Mouse (Mus musculus) fibroblast of lung, adult 2 months (primary cell): ENCODE data around the gene Ace.

Source experiments
- DNase-seq: peaks from one replicate; pipeline ENCODE4 v3.0.0-alpha.2; 2011; ENCODE audit warnings: low read depth

The Ace gene

DNA sequence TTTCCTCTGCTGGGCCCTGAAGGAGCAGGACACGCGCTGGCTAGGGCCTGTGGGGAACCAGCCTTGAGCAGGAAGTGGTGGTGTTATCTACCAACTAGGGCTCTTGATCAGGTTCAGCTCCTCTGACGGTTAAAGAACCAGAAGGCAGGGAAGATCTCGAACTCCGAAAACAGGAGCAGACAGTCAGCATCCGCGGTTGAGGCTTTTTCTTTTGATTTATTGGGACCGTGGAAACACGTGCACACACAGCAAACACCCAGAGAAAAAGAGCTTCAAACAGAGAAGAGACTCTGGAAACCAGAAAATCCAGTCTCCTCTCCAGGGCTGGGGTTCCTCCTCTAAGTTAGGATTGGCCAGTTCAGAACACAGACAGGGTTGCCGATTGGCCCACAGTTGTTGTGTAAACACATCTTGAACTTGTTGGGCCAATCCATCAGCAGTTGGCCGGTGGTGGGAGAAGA lies 21.0 kb upstream of the Ace start:
- DNase-seq: no peak

DNA sequence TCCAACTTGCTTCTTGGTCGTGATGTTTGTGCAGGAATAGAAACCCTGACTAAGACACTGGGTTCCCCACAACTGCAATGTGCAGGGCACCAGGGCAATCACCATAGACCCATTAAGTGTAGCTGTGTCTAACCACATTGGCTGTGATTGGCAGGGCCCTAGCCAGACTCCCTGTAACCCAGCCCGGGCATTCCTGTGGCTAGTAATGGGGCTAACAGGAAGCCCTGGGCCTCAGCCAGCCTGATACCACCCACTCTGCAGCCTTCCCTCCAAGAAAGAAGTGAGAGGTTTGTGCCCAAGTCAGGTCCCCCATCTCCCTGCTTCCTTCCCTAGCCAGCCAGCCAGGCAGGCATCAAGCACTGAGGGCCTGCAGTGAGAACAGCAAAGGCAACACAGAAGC lies 19.5 kb upstream of the Ace start:
- DNase-seq: peak; percentile 58

DNA sequence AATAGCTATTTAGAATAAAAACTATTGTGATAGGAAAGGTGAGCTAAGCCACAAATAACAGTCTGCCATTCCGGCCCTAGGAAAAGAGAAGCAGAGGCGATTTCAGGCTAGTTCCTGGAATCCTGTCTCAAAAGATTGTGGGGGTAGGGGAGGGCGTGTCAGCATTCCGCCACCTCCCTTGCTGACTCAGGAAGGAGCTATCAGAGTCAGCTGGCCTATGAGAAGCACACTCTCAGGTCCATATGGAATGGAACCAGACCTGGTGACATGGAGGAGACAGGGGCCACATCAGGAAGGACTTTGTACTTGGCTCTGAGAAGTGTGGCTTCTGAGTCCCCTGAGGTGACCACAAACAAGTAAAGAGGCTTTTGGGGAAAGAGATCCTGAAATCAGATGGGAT lies 17.2 kb upstream of the Ace start:
- no peak for DNase-seq

DNA sequence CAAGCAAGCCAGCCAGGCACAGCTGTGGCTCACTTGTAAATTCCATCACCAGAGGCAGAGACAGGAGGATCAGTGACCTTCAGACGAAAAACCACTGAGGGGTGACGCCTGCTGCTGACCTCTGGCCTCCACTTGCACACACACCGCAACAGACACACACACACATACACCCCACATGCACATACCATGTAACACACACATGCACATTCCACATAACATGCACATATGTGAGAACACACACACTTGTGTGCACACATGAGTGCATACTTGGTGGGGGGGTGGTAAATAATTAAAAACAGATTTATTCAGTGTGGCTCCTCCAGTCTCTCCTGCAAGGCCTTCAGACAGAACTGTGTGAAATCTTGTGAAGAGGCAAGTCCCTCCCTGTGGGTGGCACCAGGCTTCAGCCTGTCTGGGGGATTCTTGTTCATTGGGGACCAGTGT lies 16.1 kb upstream of the Ace start:
- DNase-seq: no peak

DNA sequence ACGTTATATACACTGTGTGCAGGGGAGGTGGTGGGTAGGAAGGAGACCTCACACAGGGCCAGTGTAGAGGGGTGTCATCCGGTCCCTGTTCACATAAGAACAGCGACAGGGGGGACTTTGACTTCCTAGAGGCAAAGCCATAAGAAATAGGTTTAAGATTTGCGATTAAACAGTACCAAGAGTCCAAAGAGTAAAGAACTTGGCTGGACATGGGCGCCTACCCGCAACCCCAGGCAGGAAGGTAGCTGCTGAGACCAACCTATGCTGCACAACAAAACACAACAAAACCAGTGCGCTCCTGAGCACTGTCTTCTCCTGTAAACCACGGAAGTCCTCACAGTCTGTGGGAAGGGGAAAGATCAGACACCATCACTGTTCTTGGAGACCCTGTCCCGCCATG lies 15.6 kb upstream of the Ace start:
- no peak for DNase-seq

DNA sequence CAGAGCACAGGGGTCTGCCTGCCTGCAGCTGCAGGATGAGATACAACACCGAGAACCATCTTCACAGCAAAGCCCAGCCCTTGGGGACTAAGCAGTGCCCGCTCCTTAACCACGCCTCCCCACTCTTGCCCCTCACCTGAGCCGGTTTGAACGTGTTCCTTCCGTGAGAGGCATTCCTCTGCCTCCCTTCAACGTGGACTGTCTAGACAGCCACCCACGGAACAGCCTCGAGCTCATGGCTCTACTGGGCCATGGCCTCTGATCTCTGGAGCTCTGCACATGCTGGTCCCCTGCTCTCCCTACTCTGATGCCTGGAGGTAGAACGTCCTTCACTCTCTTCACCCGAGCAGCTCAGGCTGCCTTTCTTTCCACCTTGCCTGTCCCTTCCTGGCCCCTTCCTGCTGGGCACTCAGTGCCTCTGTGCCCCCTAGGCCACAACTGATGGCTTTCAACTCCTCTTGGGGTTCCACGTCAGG lies 14.8 kb upstream of the Ace start, which contains the start of gene Cyb561:
Gene Cyb561 (minus strand): TSS at position 426 of the 476 bp plus-strand sequence.
- no peak for DNase-seq

DNA sequence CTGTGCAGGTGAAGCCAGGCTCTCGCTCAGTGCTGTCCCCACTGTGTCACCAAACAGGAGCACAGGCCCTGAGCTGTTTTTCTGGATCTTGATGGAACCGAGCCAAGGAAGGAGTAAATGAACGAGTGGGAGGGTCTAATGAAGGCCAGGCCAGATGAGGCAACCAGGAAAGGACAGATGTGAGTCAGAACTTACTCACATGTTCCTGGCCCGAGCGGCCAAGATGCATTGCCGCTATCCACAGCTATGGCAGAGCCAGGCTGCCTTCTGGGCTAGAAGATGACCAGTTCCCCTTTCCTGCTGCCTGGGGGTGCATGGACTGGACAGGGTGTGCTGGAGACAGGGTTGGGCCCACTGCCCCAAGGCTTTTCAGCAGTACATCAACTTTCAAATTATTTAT lies 14.3 kb upstream of the Ace start:
- peak; percentile 80 for DNase-seq

DNA sequence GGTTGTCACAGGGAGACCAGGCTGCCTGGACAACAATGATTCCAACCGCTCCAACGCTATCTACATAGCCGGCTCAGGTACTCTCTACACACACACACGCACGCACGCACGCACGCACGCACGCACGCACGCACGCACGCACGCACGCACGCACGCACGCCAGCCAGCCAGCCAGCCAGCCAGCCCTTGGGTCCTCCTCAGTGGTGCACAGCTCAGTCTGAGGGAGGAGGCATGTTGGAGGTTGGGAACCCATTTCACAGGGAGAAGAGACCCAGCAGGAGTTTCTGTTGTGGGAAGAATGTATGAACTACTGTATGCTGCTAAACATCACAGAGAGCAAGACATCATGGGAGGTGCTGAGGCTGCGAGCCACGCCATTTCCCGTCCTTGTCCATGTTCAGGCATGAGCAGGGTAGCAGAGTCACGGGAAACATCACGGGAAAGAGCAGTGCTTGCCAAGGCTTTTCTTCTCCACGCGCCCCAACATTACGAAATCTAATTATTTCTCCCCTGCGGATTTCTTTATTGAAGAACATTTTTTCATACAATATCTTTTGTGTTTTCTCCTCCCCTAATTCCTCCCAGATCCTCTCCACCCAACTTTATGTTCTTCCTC lies 11.8 kb upstream of the Ace start:
- no peak for DNase-seq

DNA sequence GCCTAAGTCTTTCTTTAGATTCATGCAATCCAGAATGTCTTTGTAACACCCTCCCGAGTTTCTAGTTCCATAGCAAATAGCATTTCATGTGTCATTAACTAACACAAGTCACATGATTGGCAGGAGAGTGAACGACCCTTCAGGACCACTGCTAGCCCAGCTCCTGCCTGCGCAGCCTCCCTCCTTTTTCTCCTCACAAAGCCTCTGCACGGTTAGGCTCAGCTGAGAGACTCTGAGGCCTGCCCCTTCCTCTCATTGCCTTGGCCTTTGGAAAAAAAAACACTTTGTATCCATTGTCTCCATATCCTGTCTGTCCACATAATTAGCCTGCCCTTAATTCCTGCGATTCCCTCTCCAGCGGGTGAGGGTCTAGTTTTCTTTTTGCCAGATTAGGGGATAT lies 10.2 kb upstream of the Ace start:
- DNase-seq: no peak

DNA sequence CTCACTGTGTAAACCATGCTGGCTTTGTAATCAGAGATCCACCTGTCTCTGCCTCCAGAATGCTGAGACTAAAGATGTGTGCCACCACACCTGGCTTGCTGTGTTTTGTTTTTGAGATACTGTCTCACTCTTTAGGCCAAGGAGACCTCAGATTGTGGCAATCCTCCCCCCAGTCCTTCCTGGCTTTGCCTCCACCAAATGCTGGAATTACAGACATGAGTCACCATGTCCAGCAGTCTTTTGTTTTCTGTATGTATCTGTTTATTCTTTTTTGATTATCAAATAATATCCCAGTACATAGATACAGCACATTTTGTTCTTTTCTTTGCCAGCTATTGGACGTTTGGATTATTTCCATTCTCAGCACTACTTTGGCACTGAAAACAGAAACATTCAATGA lies 9.2 kb upstream of the Ace start:
- DNase-seq: no peak

DNA sequence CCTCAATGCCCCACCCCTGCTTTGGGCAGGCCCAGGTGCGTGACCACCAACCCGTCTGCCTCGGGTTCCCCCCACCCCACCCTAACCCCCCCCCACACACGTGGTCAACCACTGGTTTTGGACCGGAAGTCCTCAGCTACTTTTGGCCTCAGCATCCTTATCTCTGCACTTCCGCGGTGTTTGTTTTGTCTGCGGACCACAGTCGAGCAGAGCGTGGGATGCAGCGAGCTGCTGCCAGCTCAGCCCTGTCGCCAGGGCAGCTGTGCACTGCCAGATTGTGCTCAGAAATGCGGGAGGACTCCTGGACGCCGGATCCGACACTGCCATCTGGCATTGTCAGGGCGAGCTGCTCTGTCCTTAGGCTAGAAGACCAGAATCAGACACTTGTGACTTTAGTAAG lies 8.4 kb upstream of the Ace start:
- no peak for DNase-seq

DNA sequence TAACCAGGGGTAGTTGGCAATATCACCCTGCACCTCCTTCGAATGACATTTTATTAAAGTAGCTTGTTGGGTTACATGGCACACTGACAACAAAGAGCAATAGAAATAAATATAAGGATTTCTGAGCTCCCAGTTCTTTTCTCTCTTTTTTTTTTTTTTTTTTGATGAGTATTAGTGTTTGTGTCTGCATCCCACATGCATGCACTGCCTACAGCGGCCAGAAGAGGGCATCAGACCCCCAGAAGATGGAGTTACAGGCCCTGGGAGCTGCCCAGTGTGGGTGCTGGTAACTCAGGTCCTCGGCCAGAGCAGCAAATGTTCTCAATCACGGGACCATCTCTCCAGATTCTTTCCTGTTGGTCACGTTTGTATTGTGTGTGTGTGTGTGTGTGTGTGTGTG lies 3.1 kb upstream of the Ace start:
- no peak for DNase-seq

DNA sequence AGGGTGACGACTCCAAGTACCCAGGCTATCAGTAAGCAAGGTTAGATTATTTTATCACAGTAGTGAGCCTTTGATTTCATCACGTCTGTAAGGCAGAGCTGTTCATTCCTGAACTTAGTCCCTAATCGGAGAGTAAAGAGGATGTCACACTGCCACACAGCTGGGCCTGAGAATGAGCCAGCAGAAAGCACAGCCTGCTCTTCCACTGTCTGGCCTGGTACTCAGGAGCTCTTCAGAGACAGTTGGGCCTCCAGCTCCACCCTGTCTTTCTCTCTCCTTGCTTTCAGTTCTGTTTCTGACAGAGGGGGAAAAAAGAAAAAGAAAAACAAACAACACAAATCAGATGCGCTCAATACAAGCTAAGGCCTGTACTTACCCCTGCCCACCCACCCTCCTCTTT lies 1.5 kb upstream of the Ace start:
- no peak for DNase-seq

DNA sequence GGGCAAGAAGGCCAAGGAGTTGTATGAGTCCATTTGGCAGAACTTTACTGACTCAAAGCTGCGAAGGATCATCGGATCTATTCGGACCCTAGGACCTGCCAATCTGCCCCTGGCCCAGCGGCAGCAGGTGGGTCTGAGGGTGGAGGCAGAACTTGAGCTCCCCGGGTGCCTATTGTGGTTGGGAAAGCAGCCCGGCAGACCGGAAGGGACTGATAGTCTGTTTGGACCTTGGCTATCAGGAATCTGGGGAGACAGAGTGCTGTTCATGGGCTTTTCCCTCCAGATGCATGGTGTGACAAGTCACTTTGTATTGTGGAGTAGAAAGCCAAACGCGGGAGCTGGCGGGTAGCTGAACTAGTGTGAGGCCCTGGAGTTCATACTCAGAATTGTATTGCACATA lies 1.2 kb downstream of the Ace start:
- no peak for DNase-seq

DNA sequence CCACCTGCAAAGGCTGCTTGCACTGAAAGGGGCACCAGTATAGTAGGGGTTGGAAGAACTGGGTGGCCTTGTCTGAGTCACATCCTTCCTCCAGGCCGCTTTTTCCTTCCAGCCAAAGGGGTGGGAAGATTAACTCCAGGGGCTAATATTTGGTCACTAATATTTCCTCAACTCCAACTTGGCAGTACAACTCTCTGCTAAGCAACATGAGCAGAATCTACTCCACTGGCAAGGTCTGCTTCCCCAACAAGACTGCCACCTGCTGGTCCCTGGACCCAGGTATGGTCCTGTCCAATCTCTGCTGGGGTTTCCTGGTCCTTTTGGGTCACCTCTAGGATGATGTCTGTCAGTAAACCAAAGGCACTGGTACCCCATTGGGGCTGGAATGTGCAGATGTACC lies 1.8 kb downstream of the Ace start:
- DNase-seq: no peak

DNA sequence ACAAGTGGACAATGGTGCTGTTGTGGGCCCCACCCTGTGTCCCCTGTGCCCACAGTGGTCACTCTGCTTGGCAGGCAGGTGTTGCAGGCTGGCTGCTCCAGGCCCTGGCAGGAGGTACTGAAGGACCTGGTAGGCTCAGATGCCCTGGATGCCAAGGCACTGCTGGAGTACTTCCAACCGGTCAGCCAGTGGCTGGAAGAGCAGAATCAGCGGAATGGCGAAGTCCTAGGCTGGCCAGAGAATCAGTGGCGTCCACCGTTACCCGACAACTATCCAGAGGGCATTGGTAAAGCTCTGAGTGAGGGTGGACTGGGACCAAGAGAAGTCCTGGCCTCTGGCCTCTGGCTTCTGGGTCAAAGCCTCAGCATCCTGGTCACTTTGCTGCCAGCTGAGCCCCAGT lies 6.8 kb downstream of the Ace start:
- DNase-seq: no peak

DNA sequence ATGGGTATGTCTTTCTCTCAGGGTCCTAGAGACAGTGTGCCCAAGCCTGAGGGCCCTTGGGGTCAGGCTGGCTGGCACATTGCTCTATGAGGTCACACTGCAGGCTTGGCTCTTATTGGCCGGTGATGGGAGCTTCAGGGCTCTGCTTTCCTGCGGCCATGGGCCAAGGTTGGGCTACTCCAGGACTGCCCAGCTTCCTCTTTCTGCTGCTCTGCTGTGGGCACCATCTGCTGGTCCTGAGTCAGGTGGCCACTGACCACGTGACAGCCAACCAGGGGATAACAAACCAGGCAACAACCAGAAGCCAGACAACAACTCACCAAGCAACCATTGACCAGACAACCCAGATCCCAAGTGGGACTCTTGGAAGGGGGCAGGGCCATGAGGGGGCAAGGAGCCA lies 7.3 kb downstream of the Ace start:
- no peak for DNase-seq

DNA sequence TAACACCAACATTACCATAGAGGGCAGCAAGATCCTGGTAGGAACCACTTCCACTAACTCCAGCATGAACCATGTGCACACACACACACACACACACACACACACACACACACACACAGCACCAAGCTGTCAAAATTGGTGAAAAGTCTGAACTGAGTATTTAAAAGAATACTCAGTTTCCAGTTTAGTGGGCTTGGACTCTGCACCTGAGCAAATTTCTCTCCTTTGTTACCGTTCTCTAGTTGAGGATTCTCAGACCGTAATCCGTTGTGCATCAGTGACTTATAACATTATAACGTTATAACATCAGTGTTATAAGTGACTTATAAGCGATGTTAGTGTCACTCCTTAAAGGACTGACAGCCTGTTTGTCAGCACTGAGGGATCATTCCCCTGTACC lies 7.9 kb downstream of the Ace start:
- no peak for DNase-seq

DNA sequence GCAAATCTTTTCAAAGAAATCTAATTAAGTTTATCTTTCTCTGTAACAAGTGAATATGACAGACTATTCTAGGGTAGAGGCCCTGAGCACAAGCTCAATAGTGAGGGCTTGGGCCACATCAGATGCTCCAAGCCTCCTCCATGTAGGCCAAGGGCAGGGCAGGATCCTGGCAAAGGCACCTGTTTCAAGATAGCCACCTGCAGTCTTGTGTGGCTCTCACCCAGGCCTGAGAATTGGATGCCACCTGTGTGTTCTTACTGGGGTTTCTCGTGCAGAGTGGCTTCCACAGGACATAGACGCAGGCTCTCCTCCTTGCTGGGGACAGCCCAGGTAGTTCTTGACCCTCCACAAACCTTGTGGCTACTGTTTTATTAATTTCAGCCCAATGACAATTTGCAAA lies 10.5 kb downstream of the Ace start:
- no peak for DNase-seq

DNA sequence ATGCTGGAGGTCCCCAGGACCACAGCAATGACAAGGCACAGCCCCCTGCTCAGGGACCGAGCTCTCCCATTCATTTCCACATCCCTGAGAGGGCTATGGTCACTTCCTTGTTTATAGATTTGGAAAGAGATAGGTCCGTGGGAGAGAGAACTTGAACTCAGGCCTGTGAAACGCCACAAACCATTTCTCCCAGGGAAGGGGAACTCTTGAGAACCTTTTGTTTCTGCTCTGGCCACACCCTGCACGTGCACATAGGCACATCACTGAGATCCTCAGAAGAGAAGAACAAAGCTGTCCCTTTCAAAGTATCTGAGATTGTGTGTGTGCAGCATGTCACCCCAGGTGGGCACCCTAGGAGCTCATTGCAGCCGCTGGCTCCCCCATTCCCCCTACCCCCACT lies 10.9 kb downstream of the Ace start:
- no peak for DNase-seq

DNA sequence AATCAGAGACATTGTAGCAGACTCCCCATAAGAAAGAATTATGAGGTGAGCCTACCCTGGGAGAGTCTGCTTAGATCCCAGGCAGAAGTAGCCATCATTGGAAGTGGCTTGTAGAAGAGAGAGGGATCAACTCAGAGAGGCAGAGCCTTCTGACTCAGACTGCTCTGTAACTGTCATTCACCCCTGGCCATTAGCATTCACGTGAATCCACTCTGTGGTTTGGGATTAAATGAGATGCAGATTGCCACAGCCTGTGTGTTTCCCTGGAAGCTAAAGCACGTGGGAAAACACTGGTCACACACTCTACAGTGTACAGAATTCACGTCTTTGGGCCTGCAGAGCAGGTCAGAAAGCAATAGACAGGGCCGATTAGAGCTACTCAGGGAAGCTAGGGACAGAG lies 16.7 kb downstream of the Ace start:
- no peak for DNase-seq

DNA sequence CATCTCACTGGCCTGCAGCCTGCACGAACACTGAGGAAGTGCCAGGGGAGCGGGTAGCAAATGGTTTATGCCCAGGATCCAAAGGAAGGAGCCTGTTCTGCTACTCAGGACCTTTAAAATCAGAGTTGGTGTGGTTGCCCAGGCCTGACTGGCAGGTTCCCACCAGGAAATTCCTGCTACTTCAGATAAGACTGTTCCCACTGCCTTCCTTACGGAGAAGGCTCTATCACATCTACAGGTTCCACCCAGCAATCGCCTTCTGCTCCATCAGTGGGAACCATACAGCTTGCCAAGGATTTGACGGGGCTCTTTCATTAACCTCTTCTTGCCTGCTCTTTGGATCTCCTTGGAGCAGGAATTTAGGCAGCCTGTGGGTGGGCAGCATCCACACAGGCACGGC lies 19.7 kb downstream of the Ace start:
- DNase-seq: no peak

DNA sequence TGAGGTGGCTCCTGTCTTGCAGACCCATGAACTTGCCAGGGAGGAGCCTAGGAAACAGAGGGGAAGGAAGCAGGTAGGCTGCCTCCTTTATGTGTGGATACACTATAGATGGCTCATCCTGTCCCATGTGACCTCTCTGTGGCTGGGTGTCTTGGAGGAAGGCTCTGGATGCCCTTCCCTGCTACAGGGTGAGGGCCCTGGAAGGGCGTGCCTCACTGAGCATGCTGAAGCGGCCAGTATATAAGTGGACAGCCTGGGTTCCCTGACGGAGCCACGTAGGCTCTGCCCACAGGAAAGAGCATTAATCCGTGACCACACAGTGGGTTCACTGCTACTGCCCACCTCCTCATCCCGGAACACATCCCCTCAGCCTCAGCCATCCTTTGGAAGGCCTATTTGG lies 21.7 kb downstream of the Ace start:
- no peak for DNase-seq

DNA sequence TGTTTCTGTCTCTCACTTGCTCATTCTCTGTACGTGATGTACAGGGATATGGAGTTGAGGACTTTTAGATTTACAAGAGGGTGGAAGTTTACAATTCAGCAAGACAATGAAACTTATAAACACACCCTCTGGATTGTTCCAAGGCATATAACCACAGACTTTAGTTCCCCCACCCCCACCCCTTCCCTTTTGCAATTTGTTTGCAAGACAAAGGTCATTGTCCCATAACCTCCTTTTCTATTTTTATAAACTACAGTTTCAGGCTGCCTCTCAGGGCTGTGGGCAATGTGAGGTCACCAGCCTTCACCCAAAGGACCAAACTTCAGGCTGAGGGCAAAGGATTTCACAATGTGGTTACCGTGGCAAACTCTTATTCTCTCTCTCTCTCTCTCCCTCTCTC lies 22.5 kb downstream of the Ace start:
- no peak for DNase-seq

DNA sequence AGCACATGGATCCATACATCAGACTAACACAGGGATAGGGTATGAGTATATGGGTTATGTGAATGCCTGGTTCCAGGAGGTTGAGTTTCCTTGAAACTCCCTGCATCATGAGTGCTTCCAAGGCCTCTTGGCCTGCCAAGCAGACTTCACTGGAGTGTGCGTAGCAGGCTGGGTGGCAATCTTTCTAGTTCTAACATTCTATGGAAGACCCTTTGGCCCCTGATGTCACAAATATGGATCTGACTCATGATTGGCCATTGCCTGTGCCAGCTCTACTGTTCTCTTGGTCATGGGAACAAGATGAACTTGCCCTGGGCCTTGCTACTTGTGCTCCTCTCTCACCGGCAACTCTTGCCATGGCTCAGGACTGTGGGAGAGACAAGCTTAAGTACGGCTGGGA lies 26.6 kb downstream of the Ace start, which contains the start of gene Ace3:
Gene Ace3 (plus strand): TSS at position 301 of the 400 bp plus-strand sequence.
- no peak for DNase-seq
